ENCODE assay signal across 27 mouse cellular contexts in the genomic region with DNA sequence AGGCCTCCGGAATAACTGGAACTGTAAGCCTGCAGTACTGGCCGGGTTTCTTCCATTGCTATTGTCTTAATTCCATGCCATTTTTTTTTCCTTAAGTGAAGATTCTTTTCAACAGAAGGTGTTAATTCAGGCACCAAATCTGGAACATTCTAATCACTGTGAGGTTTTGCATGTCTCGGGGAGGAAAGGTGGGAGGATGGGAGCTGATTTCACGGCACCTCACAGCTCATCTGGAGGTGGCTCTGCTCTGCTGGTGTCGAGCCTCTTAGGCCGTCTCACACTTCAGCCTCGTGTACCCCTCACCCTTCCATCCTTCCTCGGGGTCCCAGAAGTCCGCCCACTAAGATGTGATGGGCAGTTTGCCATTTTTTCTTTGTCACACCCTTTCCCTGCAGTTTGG. TPM values are rescaled to one million over a fixed set of nuclear protein-coding genes. Genes with fewer than 3 reads are reported as not detected.
DNase-seq lines count a peak whose midpoint lies in the region; ATAC-seq lines count a peak whose summit lies in the region.
"Had no signal": no experiment of that assay in that cellular context is flagged by ENCODE, and none has a peak within 500 bp of the region (broad histone marks: within the 10 kb centered on the region; RNA-seq: fewer than 3 reads in every experiment).

No protein-coding gene starts in this region.

- 45% methylated on average over 9 of the region's 9 CpGs for WGBS in heart, embryonic 15.5 days

- no peaks in the 10 kb centered on the region for H3K36me3 ChIP-seq in heart, embryonic 15.5 days
- H3K36me3 ChIP-seq: intestine, embryonic 15.5 days; limb, embryonic 12.5 days; liver, embryonic 15.5 days; neural tube, embryonic 12.5 days had no signal

- H3K4me3 ChIP-seq in heart, embryonic 15.5 days, result no peak overlapping the region
- H3K4me3 ChIP-seq: intestine, embryonic 15.5 days; layer of hippocampus, adult 2 months; left cerebral cortex, adult 2 months; limb, embryonic 12.5 days; liver, embryonic 15.5 days; myocyte; neural tube, embryonic 12.5 days had no signal

- intact Hi-C loops in heart, postnatal 14 days (cut with DNase I), result no loop called here

- ATAC-seq in frontal cortex, adult (ENCODE audit: low TSS enrichment), result 0 out of 2 replicates have a peak, but pooled peaks have one; percentile 38
- no peak for ATAC-seq in heart, embryonic 15.5 days (replicated peaks; ENCODE audit: insufficient number of reproducible peaks, insufficient read depth, low FRiP score, low read depth)
- ATAC-seq: CD4-positive, CD25-positive, alpha-beta regulatory T cell, adult 4 months; hindbrain, postnatal 0 days; intestine, embryonic 15.5 days had no signal

- no peaks in the 10 kb centered on the region for H3K9me3 ChIP-seq in heart, embryonic 15.5 days (replicated peaks)
- H3K9me3 ChIP-seq: intestine, embryonic 15.5 days; limb, embryonic 12.5 days; liver, embryonic 15.5 days; neural tube, embryonic 12.5 days had no signal

- H3K4me1 ChIP-seq in heart, embryonic 15.5 days (replicated peaks), result peaks cover 42% of the 10 kb centered on the region
- H3K4me1 ChIP-seq: intestine, embryonic 15.5 days; limb, embryonic 12.5 days had no signal

- no peak overlapping the region for H3K4me2 ChIP-seq in heart, embryonic 15.5 days
- H3K4me2 ChIP-seq: intestine, embryonic 15.5 days; limb, embryonic 12.5 days; liver, embryonic 15.5 days; lung, embryonic 14.5 days; midbrain, embryonic 11.5 days; neural tube, embryonic 12.5 days had no signal

- H3K27me3 ChIP-seq in heart, embryonic 15.5 days, result no peaks in the 10 kb centered on the region
- H3K27me3 ChIP-seq: intestine, embryonic 15.5 days; limb, embryonic 12.5 days; liver, embryonic 15.5 days; neural tube, embryonic 12.5 days had no signal

- peak overlapping the region; percentile 43 for H3K27ac ChIP-seq in heart, embryonic 15.5 days
- H3K27ac ChIP-seq: hindbrain, postnatal 0 days; intestine, embryonic 15.5 days; layer of hippocampus, adult 2 months; left cerebral cortex, adult 2 months; limb, embryonic 12.5 days; liver, embryonic 15.5 days; neural tube, embryonic 12.5 days had no signal

- H3K9ac ChIP-seq in heart, embryonic 15.5 days, result no peak overlapping the region
- H3K9ac ChIP-seq: intestine, embryonic 15.5 days; limb, embryonic 12.5 days; liver, embryonic 15.5 days; lung, embryonic 14.5 days; neural tube, embryonic 12.5 days had no signal

- DNase-seq in frontal cortex, postnatal 25 days (ENCODE audit: low spot score in 2 of 2), result no peak
- no peak for DNase-seq in heart, postnatal 14 days
- peak; percentile 25 for DNase-seq in right cerebral cortex, postnatal 25 days
- DNase-seq in right cerebral cortex, adult 18-20 months, result no peak
- no peak for DNase-seq in right cerebral cortex, postnatal 36 days (ENCODE audit: low spot score in 2 of 2)
- DNase-seq: adrenal gland, postnatal 14 days; cerebellum, adult 18-20 months; cerebellum, postnatal 10 days; gastrocnemius, postnatal 25 days; heart, adult 18-20 months; kidney, adult 2 months; kidney, postnatal 36 days; lung, embryonic 14.5 days; lung, postnatal 14 days; thymus, postnatal 14 days had no signal

RNA-seq across cellular contexts. Expression of gene Vps37b, which starts 9.0 kb away (rescaled TPM):
- polyA plus RNA-seq in heart, embryonic 15.5 days (2015; fragmentation: Nextera tagmentation; extraction: Ambion mirVana), result 49.9 and 56.0 TPM in 2 replicates
- total RNA-seq in heart, postnatal 14 days (2021), result 10 to 100 TPM; 22.2 to 22.7 TPM

RNA-seq across cellular contexts. Expression of gene Abcb9, which starts 54.5 kb away (rescaled TPM):
- 1.7 and 4.9 TPM in 2 replicates for polyA plus RNA-seq in heart, embryonic 15.5 days (2015; fragmentation: Nextera tagmentation; extraction: Ambion mirVana)
- 1 to 10 TPM; 7.8 to 9.9 TPM for total RNA-seq in heart, postnatal 14 days (2021)
